Mouse (Mus musculus): ENCODE data around the gene Sfxn2.

- TF ChIP-seq CTCF (IDR thresholded peaks at IDR 0.05; ENCODE audit: extremely low read depth, insufficient read length, insufficient replicate concordance, low read depth, low read length), result no peak
- no peak for TF ChIP-seq POLR2A (IDR thresholded peaks at IDR 0.05; ENCODE audit: low read depth, low read length)
Observed at GRCm38 (mm10) chr19:46599375-46600256, 26.5 kb downstream of the Sfxn2 start.
